Mouse (Mus musculus) kidney, embryonic 15.5 days (tissue): ENCODE results near the gene Rpl13a. TPM values are rescaled to one million over a fixed set of nuclear protein-coding genes. Genes with fewer than 3 reads are reported as not detected.

Source experiments
- ATAC-seq: fragments of 200-750 bp; cut with Nextera tagmentation; replicated peaks from 2 replicates; pipeline ENCODE4 v1.8.0; 2017; ENCODE audit warnings: moderate TSS enrichment; ENCODE audit not compliant: low FRiP score
- H3K27ac ChIP-seq: fragments of 300-500 bp; sonication (generic); 2 replicates; pipeline ENCODE4 v1.5.1; 2015; ENCODE audit warnings: mild to moderate bottlenecking, inconsistent platforms
- H3K27me3 ChIP-seq: fragments of 300-500 bp; sonication (generic); 2 replicates; pipeline ENCODE4 v1.6.1; 2015; ENCODE audit warnings: inconsistent platforms
- H3K36me3 ChIP-seq: fragments of 300-500 bp; sonication (generic); 2 replicates; pipeline ENCODE4 v1.6.1; 2015; ENCODE audit warnings: inconsistent platforms
- H3K4me1 ChIP-seq: fragments of 300-500 bp; sonication (generic); 2 replicates; pipeline ENCODE4 v1.6.1; 2015; ENCODE audit warnings: inconsistent platforms
- H3K4me2 ChIP-seq: fragments of 300-500 bp; sonication (generic); 2 replicates; pipeline ENCODE4 v1.6.1; 2015; ENCODE audit warnings: moderate library complexity, mild to moderate bottlenecking, inconsistent platforms
- H3K4me3 ChIP-seq: fragments of 300-500 bp; sonication (generic); replicated peaks from 2 replicates; pipeline ENCODE4 v1.5.1; 2015; ENCODE audit warnings: mild to moderate bottlenecking, inconsistent platforms
- H3K9ac ChIP-seq: fragments of 300-500 bp; sonication (generic); 2 replicates; pipeline ENCODE4 v1.6.1; 2015; ENCODE audit warnings: mild to moderate bottlenecking, inconsistent platforms
- H3K9me3 ChIP-seq: fragments of 300-500 bp; sonication (generic); replicated peaks from 2 replicates; pipeline ENCODE4 v1.6.1; 2016; ENCODE audit warnings: inconsistent platforms
- WGBS: fragments of 180-500 bp; shearing (Covaris S2); methylation state at CpG from one replicate; pipeline ENCODE4 v1.1.7; 2015; ENCODE audit warnings: mixed read lengths; 5-methylcytosine and 5-hydroxymethylcytosine counted together
- polyA plus RNA-seq: library from polyadenylated mRNA; unstranded; fragments of >200 nt; fragmentation: Nextera tagmentation; extraction: Ambion mirVana; gene quantifications from 2 replicates; pipeline ENCODE4 v1.2.1, GENCODE M21; 2015

The Rpl13a gene
- polyA plus RNA-seq, 1 experiment from 2014 or later, result 1,248 TPM

- 51% methylated on average over 11 of the region's 11 CpGs for WGBS
- Histone ChIP-seq H3K4me1 (peaks cover 30% of the 10 kb centered on the region), H3K4me2 (no peak overlapping the region), H3K4me3 (no peak overlapping the region), H3K27ac (no peak overlapping the region), H3K9me3 (peaks cover 17% of the 10 kb centered on the region), H3K9ac (no peak overlapping the region), H3K27me3 (peaks cover 85% of the 10 kb centered on the region), H3K36me3 (peaks cover 3% of the 10 kb centered on the region; the same call in 1 of the 2 replicates)
- ATAC-seq, result no peak
Observed at GRCm38 (mm10) chr7:45165701-45166100, 37.1 kb upstream of the Rpl13a start.

- H3K36me3 ChIP-seq, result peaks cover 12% of the 10 kb centered on the region
- no peak overlapping the region for H3K9ac ChIP-seq
- WGBS, result 63% methylated on average over 5 of the region's 5 CpGs
- H3K4me3 ChIP-seq, result no peak overlapping the region
- H3K4me2 ChIP-seq, result no peak overlapping the region
- ATAC-seq, result no peak
- H3K27me3 ChIP-seq, result peaks cover 76% of the 10 kb centered on the region
- peaks cover 11% of the 10 kb centered on the region for H3K9me3 ChIP-seq
- peaks cover 30% of the 10 kb centered on the region for H3K4me1 ChIP-seq
- H3K27ac ChIP-seq, result no peak overlapping the region
Observed at GRCm38 (mm10) chr7:45164833-45165232, 36.3 kb upstream of the Rpl13a start.

DNA sequence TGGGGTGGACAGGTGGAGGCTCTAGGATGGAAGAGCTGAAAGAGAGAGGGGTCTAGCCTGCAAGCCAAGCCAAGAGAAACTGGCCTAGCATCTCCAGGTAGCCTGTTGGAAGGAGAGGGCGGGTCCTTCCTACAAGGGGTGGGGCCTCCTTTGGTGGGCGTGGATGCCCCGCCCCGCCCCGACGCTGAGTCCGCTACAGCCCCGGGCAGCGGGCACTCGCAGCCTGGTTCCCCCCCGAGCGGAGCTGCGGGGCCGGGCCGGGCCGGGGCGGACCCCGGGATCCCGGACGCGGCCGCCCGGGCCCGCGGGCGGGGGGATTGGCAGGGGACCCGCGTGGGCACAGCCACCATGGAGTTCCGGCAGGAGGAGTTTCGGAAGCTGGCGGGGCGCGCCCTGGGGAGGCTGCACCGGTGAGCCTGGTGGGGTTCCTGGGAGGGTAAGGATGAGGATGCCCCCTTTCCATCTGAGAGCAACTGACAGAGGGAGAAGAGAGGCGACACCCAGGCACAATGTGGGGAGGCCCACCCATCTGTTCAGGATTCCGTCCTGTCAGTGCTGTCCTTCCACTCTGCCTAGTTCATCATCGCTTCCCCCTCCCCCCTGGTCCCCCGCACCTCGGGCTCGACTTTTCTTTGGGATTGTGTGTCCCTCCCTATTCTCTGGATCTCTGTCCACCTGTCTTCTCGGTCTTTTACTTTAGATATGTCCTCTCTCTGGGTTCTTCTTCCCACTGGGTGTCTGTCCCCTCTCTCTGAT, 35.4 kb upstream of the Rpl13a start, which contains the start of gene Slc17a7:
Gene Slc17a7, plus strand, starts transcription at position 215 of the 756 bp plus-strand sequence.
- ATAC-seq, result peak; percentile 14; the same call in 1 of the 2 replicates
- peak within 1 kb of the TSS; percentile 54 for H3K4me3 ChIP-seq
- peak within 1 kb of the TSS; percentile 51 for H3K9ac ChIP-seq
- H3K4me2 ChIP-seq, result peak within 1 kb of the TSS; percentile 91
- no peak within 1 kb of the TSS for H3K27ac ChIP-seq
- peaks cover 67% of the 10 kb centered on the region for H3K27me3 ChIP-seq
- peaks cover 2% of the 10 kb centered on the region; the same call in 1 of the 2 replicates for H3K9me3 ChIP-seq
- peaks cover 21% of the 10 kb centered on the region for H3K36me3 ChIP-seq
- under 1% methylated on average over 40 of the region's 41 CpGs for WGBS
- H3K4me1 ChIP-seq, result peaks cover 30% of the 10 kb centered on the region

DNA sequence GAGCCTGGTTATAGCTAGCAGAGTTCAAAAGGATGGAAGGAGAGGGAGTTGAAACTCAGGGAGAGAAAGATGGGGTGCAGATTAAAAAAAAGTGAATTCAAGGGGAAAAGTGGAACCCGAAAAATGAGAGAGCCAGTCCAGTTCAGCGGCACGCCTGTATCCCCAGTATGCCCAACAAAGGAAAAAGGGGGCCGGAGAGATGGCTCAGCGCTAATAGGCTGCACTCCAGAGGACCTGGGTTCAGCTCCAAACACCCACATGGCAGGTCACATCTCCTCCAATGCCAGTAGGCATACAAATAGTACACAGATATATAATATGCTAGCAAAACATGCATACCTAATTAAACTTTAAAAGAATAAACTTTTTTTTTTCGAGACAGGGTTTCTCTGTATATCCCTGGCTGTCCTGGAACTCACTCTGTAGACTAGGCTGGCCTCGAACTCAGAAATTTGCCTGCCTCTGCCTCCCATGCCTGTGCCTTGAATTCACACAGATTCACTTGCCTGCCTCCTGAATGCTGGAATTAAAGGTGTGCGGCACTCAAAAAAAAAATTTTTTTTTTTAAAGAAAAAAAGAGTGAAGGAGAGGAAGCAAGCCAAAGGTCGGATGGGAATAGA, 34.5 kb upstream of the Rpl13a start:
- peaks cover 59% of the 10 kb centered on the region for H3K27me3 ChIP-seq
- H3K27ac ChIP-seq, result no peak overlapping the region
- H3K4me1 ChIP-seq, result peaks cover 22% of the 10 kb centered on the region
- H3K9me3 ChIP-seq, result no peaks in the 10 kb centered on the region
- H3K4me2 ChIP-seq, result peak overlapping the region; percentile 91; the same call in 1 of the 2 replicates
- H3K4me3 ChIP-seq, result peak overlapping the region; percentile 54; the same call in 1 of the 2 replicates
- 73% methylated on average over 9 of the region's 9 CpGs for WGBS
- ATAC-seq, result no peak
- peaks cover 29% of the 10 kb centered on the region for H3K36me3 ChIP-seq
- H3K9ac ChIP-seq, result no peak overlapping the region

- Histone ChIP-seq H3K4me1 (peaks cover 19% of the 10 kb centered on the region), H3K9ac (peak overlapping the region; percentile 43; the same call in 1 of the 2 replicates), H3K27ac (no peak overlapping the region), H3K9me3 (no peaks in the 10 kb centered on the region), H3K36me3 (peaks cover 35% of the 10 kb centered on the region), H3K4me2 (peak overlapping the region; percentile 91), H3K27me3 (peaks cover 53% of the 10 kb centered on the region), H3K4me3 (peak overlapping the region; percentile 50)
- 25% methylated on average over 6 of the region's 6 CpGs for WGBS
- no peak; the same call in 1 of the 2 replicates for ATAC-seq
Observed at GRCm38 (mm10) chr7:45162551-45162950, 34.0 kb upstream of the Rpl13a start.

GRCm38 (mm10) chr7:45161612-45162473, 33.3 kb upstream of the Rpl13a start:
- Histone ChIP-seq H3K4me3 (peak overlapping the region; percentile 50), H3K4me2 (peak overlapping the region; percentile 91), H3K9me3 (no peaks in the 10 kb centered on the region), H3K4me1 (peaks cover 19% of the 10 kb centered on the region), H3K27me3 (peaks cover 46% of the 10 kb centered on the region), H3K36me3 (peaks cover 38% of the 10 kb centered on the region), H3K9ac (peak overlapping the region; percentile 43), H3K27ac (0 out of 2 replicates have a peak overlapping the region, but pooled peaks have one; percentile 54)
- WGBS, result 3% methylated on average over 35 of the region's 35 CpGs
- peak; percentile 87 for ATAC-seq

DNA sequence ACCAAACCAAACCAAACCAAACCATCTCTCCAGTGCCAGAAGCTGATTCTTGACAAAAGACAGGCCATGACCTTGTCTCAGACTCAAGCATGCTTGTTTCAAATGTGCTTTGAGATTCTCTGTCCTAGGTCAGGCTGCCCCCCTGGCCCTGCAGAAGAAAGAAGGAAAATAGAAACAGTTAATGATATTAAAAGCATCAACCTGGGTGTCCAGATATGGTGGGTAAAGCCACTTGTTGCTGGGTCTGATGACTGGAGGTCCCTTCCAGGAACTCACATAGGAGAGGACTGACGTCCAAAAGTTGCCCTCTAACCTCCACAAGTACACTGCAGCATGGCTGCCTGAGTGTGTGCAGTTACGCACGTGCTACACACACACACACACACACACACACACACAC, 32.3 kb upstream of the Rpl13a start:
- ATAC-seq, result no peak

DNA sequence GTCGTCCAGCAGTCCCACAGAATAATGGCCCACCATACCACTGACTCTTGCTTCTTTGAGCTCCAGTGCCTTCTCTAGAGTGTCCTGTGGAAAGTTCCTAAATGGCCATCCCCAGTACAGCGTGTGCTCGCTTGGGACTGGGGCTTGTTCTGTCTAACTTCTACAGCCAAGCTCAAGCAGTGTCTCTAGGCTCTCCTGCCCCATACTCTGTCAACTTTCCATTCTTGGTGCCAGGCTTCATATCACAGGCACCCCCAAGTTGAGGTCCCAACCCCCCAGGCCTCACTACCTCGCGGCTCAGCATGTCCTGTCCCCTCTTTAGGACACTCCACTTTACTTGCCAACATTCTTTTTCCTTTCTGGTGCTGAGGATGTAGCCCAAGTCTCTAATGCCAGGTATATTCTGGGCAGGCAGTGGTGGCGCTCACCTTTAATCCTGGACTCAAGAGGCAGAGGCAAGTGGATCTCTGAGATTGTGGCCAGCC, 31.8 kb upstream of the Rpl13a start:
- no peak for ATAC-seq
- H3K4me3 ChIP-seq, result no peak overlapping the region
- WGBS, result 91% methylated on average over 6 of the region's 6 CpGs
- H3K4me2 ChIP-seq, result no peak overlapping the region
- H3K27ac ChIP-seq, result no peak overlapping the region
- peaks cover 22% of the 10 kb centered on the region for H3K4me1 ChIP-seq
- peaks cover 46% of the 10 kb centered on the region for H3K36me3 ChIP-seq
- H3K9me3 ChIP-seq, result no peaks in the 10 kb centered on the region
- peaks cover 31% of the 10 kb centered on the region for H3K27me3 ChIP-seq
- H3K9ac ChIP-seq, result no peak overlapping the region

More for the DNA sequence above, 32.3 kb upstream of the Rpl13a start:
- no peaks in the 10 kb centered on the region for H3K9me3 ChIP-seq
- H3K4me2 ChIP-seq, result no peak overlapping the region
- peaks cover 36% of the 10 kb centered on the region for H3K27me3 ChIP-seq
- H3K27ac ChIP-seq, result no peak overlapping the region
- H3K4me3 ChIP-seq, result no peak overlapping the region
- no peak overlapping the region for H3K9ac ChIP-seq
- peaks cover 19% of the 10 kb centered on the region for H3K4me1 ChIP-seq
- WGBS, result 91% methylated on average over 3 of the region's 3 CpGs
- peaks cover 46% of the 10 kb centered on the region for H3K36me3 ChIP-seq

DNA sequence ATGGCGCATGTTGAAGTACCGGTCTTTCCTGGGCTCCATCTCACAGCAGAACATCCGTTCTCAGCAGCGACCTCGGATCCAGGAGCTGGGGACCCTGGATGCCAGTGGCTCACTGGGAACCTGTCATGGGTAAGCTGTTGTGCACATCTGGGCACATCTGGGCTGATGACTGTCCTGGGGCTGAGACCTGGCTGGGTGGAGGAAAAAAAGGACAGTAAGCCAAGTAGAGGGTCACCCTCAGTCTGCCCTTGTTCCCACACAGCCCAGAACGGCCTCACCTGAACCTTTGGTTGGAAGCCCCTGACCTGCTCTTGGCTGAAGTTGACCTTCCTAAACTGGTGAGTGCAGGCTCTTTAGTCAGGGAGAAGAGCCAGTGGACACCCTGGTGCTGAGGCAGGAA, 30.4 kb upstream of the Rpl13a start:
- Histone ChIP-seq H3K4me1 (peaks cover 27% of the 10 kb centered on the region), H3K9ac (no peak overlapping the region), H3K27me3 (peaks cover 18% of the 10 kb centered on the region), H3K36me3 (peaks cover 46% of the 10 kb centered on the region), H3K9me3 (no peaks in the 10 kb centered on the region), H3K4me3 (no peak overlapping the region), H3K27ac (no peak overlapping the region), H3K4me2 (no peak overlapping the region)
- 90% methylated on average over 6 of the region's 6 CpGs for whole genome bisulfite sequencing
- no peak for ATAC-seq

- Histone ChIP-seq H3K9me3 (no peaks in the 10 kb centered on the region), H3K36me3 (peaks cover 46% of the 10 kb centered on the region), H3K4me3 (no peak overlapping the region), H3K27ac (no peak overlapping the region), H3K4me1 (peaks cover 24% of the 10 kb centered on the region), H3K9ac (no peak overlapping the region), H3K27me3 (peaks cover 2% of the 10 kb centered on the region), H3K4me2 (no peak overlapping the region)
- ATAC-seq, result no peak
- WGBS, result 80% methylated on average over 14 of the region's 14 CpGs
Observed at GRCm38 (mm10) chr7:45157459-45157858, 28.9 kb upstream of the Rpl13a start.

- H3K27me3 ChIP-seq, result no peaks in the 10 kb centered on the region
- 94% methylated on average over 15 of the region's 15 CpGs for WGBS
- H3K4me1 ChIP-seq, result peaks cover 27% of the 10 kb centered on the region
- no peaks in the 10 kb centered on the region for H3K9me3 ChIP-seq
- H3K4me3 ChIP-seq, result no peak overlapping the region
- no peak overlapping the region for H3K27ac ChIP-seq
- H3K4me2 ChIP-seq, result no peak overlapping the region
- no peak for ATAC-seq
- H3K36me3 ChIP-seq, result peaks cover 46% of the 10 kb centered on the region
- H3K9ac ChIP-seq, result no peak overlapping the region
Observed at GRCm38 (mm10) chr7:45156206-45156605, 27.6 kb upstream of the Rpl13a start.
